Mouse (Mus musculus): ENCODE results near the gene Gm20696. TPM values are rescaled to one million over a fixed set of nuclear protein-coding genes. Genes with fewer than 3 reads are reported as not detected.

The Gm20696 gene
- total and polyA plus RNA-seq, 3 experiments = 0.59 TPM; not detected in 2

DNA sequence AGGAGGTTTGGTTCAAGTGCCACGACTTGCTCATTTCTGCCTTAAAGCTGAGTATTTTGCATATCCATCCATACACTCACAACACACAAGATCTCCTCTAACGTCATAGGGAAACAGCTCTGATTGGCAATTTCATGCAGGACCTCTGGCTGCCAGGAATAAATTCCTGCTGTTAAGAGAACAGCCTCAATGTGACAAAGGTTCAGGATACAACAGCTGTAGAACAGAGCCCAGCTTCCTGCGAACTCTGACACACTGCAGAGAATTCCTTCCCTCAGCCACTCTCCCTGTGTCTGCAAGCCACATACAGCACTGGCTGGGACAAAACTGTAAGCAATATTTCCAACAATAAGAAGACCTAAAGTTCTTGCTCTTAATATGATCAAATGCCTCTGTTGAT, 351.9 kb downstream of the Gm20696 start:
- Histone ChIP-seq H3K79me2 (replicated peaks; ENCODE audit: control insufficient read depth, extremely low read depth, insufficient read depth, poor library complexity, severe bottlenecking) (0 out of 2 replicates have a peak, but pooled peaks cover 2% of the 10 kb centered on the region), H3K4me1 (ENCODE audit: control insufficient read depth in 1 of 2, insufficient read depth in 2 of 2) (peaks cover 8 to 20% of the 10 kb centered on the region in 2 experiments), H3K4me3 (replicated peaks in 1 of 3; ENCODE audit: low read depth in 2 of 3, low read length in 2 of 3, poor library complexity in 1 of 3) (no peak overlapping the region), H3K27me3 (replicated peaks) (no peaks in the 10 kb centered on the region), H3K4me2 (ENCODE audit: insufficient read depth, low read depth, poor library complexity, severe bottlenecking) (no peak overlapping the region), H3K9me3 (replicated peaks; ENCODE audit: low read length) (no peaks in the 10 kb centered on the region), H3K36me3 (replicated peaks in 1 of 2; ENCODE audit: control insufficient read depth in 1 of 2, insufficient read depth in 1 of 2, low read length in 1 of 2) (peaks cover 0 to 5% of the 10 kb centered on the region in 2 experiments), H3K9ac (ENCODE audit: insufficient read depth, low read depth) (no peak overlapping the region), H3K27ac (ENCODE audit: insufficient read depth, low read depth) (no peak overlapping the region)
- in situ Hi-C loops (cut with MboI; ENCODE audit: low pct_ligation_motif_present, low pct_unique_long_range_greater_than_20kb, low sequenced_read_pairs) = no loop called here
- DNase-seq (ENCODE audit: extremely low read depth) = no peak
- TF ChIP-seq PAX5 (IDR thresholded peaks at IDR 0.05; ENCODE audit: low read length) (no peak), KAT2A (IDR thresholded peaks at IDR 0.05; ENCODE audit: insufficient replicate concordance, low read length) (no peak), IRF4 (IDR thresholded peaks at IDR 0.05; ENCODE audit: low read depth, low read length) (no peak), MAX (IDR thresholded peaks at IDR 0.05; ENCODE audit: low read length) (no peak), JUN (IDR thresholded peaks at IDR 0.05; ENCODE audit: insufficient read depth, low read depth, low read length) (no peak), RCOR1 (conservative IDR thresholded peaks at IDR 0.05; ENCODE audit: low read depth, low read length) (no peak), MAZ (IDR thresholded peaks at IDR 0.05; ENCODE audit: low read depth, low read length) (no peak), ELF1 (IDR thresholded peaks at IDR 0.05; ENCODE audit: low read depth, low read length) (no peak), BHLHE40 (IDR thresholded peaks at IDR 0.05; ENCODE audit: low read depth, low read length) (no peak), ZKSCAN1 (IDR thresholded peaks at IDR 0.05; ENCODE audit: borderline replicate concordance, low read depth, low read length) (no peak)
- dilution Hi-C loops (cut with MboI; ENCODE audit: extremely low pct_ligation_motif_present, extremely low pct_unique_long_range_greater_than_20kb, low sequenced_read_pairs) = no loop called here

DNA sequence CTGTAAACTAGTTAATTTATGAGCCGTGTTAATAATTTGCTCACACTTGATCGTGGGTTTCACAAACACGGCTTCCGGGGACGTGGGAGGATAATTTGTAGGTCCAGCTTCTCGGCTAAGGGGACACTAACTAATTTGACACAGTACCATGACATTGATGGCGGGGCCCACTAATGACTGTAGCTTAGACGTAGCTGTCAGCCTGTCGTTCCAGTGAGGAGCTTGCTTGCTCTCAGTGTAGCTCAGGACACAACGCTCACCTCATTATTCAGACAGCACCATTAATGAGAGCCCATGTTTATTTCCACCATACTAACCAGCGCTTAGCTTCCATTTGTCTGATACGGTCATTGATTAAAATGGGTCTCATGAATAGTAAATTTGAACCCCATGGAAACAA, 356.1 kb downstream of the Gm20696 start:
- in situ Hi-C loops (cut with MboI; ENCODE audit: low pct_ligation_motif_present, low pct_unique_long_range_greater_than_20kb, low sequenced_read_pairs) (no loop called here), dilution Hi-C loops (cut with MboI; ENCODE audit: extremely low pct_ligation_motif_present, extremely low pct_unique_long_range_greater_than_20kb, low sequenced_read_pairs) (no loop called here)
- DNase-seq (ENCODE audit: extremely low read depth) = no peak
- no peaks in the 10 kb centered on the region for H3K27me3 ChIP-seq (replicated peaks)
- no peaks in the 10 kb centered on the region for H3K9me3 ChIP-seq (replicated peaks; ENCODE audit: low read length)
- no peak for TF ChIP-seq NELFE (IDR thresholded peaks at IDR 0.05; ENCODE audit: low read depth, low read length)
- no peak for TF ChIP-seq RCOR1 (conservative IDR thresholded peaks at IDR 0.05; ENCODE audit: low read depth, low read length)
- no peak for TF ChIP-seq MEF2A (IDR thresholded peaks at IDR 0.05; ENCODE audit: borderline replicate concordance, low read depth, low read length)
- no peak for TF ChIP-seq UBTF (IDR thresholded peaks at IDR 0.05; ENCODE audit: low read depth, low read length)
- no peak for TF ChIP-seq USF1 (IDR thresholded peaks at IDR 0.05; ENCODE audit: low read depth, low read length)
- no peak for TF ChIP-seq MXI1 (IDR thresholded peaks at IDR 0.05; ENCODE audit: low read depth, low read length)
- TF ChIP-seq ZNF384 (IDR thresholded peaks at IDR 0.05; ENCODE audit: low read depth, low read length) = no peak
- TF ChIP-seq CHD2 (IDR thresholded peaks at IDR 0.05; ENCODE audit: low read length) = no peak
- TF ChIP-seq POLR2A (IDR thresholded peaks at IDR 0.05; ENCODE audit: low read depth, low read length) = no peak
- no peak for TF ChIP-seq SIN3A (IDR thresholded peaks at IDR 0.05; ENCODE audit: low read length)
- TF ChIP-seq E2F4 (IDR thresholded peaks at IDR 0.05; ENCODE audit: insufficient replicate concordance, low read depth, low read length) = no peak
- no peak for TF ChIP-seq MYC (IDR thresholded peaks at IDR 0.05; ENCODE audit: low read depth, low read length)
- TF ChIP-seq USF2 (conservative IDR thresholded peaks at IDR 0.05; ENCODE audit: low read depth, low read length) = no peak
- 0 out of 2 replicates have a peak, but pooled peaks cover 2% of the 10 kb centered on the region for H3K79me2 ChIP-seq (replicated peaks; ENCODE audit: control insufficient read depth, extremely low read depth, insufficient read depth, poor library complexity, severe bottlenecking)
- H3K27ac ChIP-seq (ENCODE audit: insufficient read depth, low read depth) = no peak overlapping the region
- H3K9ac ChIP-seq (ENCODE audit: insufficient read depth, low read depth) = no peak overlapping the region
- peaks cover 0 to 21% of the 10 kb centered on the region in 2 experiments for H3K36me3 ChIP-seq (replicated peaks in 1 of 2; ENCODE audit: control insufficient read depth in 1 of 2, insufficient read depth in 1 of 2, low read length in 1 of 2)
- H3K4me2 ChIP-seq (ENCODE audit: insufficient read depth, low read depth, poor library complexity, severe bottlenecking) = no peak overlapping the region
- no peak overlapping the region for H3K4me3 ChIP-seq (replicated peaks in 1 of 3; ENCODE audit: low read depth in 2 of 3, low read length in 2 of 3, poor library complexity in 1 of 3)
- H3K4me1 ChIP-seq (ENCODE audit: control insufficient read depth in 1 of 2, insufficient read depth in 2 of 2) = peaks cover 3 to 11% of the 10 kb centered on the region in 2 experiments; a peak in 3 of 4 replicates
